Mouse (Mus musculus) ES-E14 (cell line): ENCODE results near the gene Prrc2a. TPM values are rescaled to one million over a fixed set of nuclear protein-coding genes. Genes with fewer than 3 reads are reported as not detected.

Experiments
- DNase-seq: peaks from one replicate; pipeline ENCODE4 v3.0.0-alpha.2; 2013; ENCODE audit warnings: low read depth, low spot score
- H3K27ac ChIP-seq: 2 replicates; pipeline ENCODE4 v1.5.1; 2012; ENCODE audit warnings: low read depth, mild to moderate bottlenecking, low read length, moderate library complexity, mixed read lengths; ENCODE audit not compliant: poor library complexity, insufficient read depth, severe bottlenecking
- H3K36me3 ChIP-seq: 2 replicates; pipeline ENCODE4 v1.6.1; 2012; ENCODE audit warnings: mild to moderate bottlenecking, low read length, moderate library complexity, mixed read lengths; ENCODE audit not compliant: control insufficient read depth, poor library complexity, insufficient read depth, severe bottlenecking
- H3K4me1 ChIP-seq, 2 experiments: fragments of 150-350 bp in 1 of 2; sonication (generic) in 1 of 2; 2 replicates each; pipeline ENCODE4 v1.6.1; 2012; ENCODE audit warnings: low read length in 2 of 2, mild to moderate bottlenecking in 1 of 2, mixed read lengths in 1 of 2; ENCODE audit not compliant: control insufficient read depth in 2 of 2, insufficient read depth in 2 of 2, poor library complexity in 1 of 2
- H3K4me3 ChIP-seq, 2 experiments: fragments of 150-350 bp in 1 of 2; sonication (generic) in 1 of 2; 2 replicates each; pipeline ENCODE4 v1.5.1; 2012; ENCODE audit warnings: low read length in 2 of 2, low read depth in 1 of 2, mild to moderate bottlenecking in 1 of 2, mixed read lengths in 1 of 2; ENCODE audit not compliant: insufficient read depth in 1 of 2, poor library complexity in 1 of 2, severe bottlenecking in 1 of 2
- H3K9ac ChIP-seq: 2 replicates; pipeline ENCODE4 v1.6.1; 2012; ENCODE audit warnings: low read depth, mild to moderate bottlenecking, low read length, mixed read lengths; ENCODE audit not compliant: poor library complexity, insufficient read depth, severe bottlenecking
- H3K9me3 ChIP-seq: fragments of 150-350 bp; sonication (generic); 2 replicates; pipeline ENCODE4 v1.6.1; 2012; ENCODE audit warnings: low read depth, mild to moderate bottlenecking, low read length; ENCODE audit not compliant: control insufficient read depth, insufficient read depth
- CHD2 ChIP-seq: IDR thresholded peaks from 2 replicates; pipeline ENCODE4 v1.6.1; 2014; ENCODE audit warnings: mild to moderate bottlenecking, low read depth, low read length, inconsistent platforms
- HCFC1 ChIP-seq: IDR thresholded peaks from 2 replicates; pipeline ENCODE4 v1.6.1; 2012; ENCODE audit warnings: low read length, inconsistent platforms, borderline replicate concordance; ENCODE audit not compliant: insufficient read depth
- MAFK ChIP-seq: IDR thresholded peaks from 2 replicates; pipeline ENCODE4 v1.6.1; 2014; ENCODE audit warnings: mild to moderate bottlenecking, low read depth, low read length, inconsistent platforms; ENCODE audit not compliant: insufficient read depth
- ZC3H11A ChIP-seq: IDR thresholded peaks from 2 replicates; pipeline ENCODE4 v1.6.1; 2012; ENCODE audit warnings: low read depth, mild to moderate bottlenecking, inconsistent platforms, low read length, borderline replicate concordance
- ZNF384 ChIP-seq: IDR thresholded peaks from 2 replicates; pipeline ENCODE4 v1.6.1; 2012; ENCODE audit warnings: low read depth, low read length, inconsistent platforms
- in situ Hi-C, 2 experiments: fragments of 600-800 bp; cut with MboI; formaldehyde crosslinking; loops; one replicate each; pipeline ENCODE4 v1.15.1; 2025; ENCODE audit warnings: low sequenced_read_pairs in 2 of 2, inconsistent platforms in 1 of 2; ENCODE audit not compliant: unreplicated experiment in 2 of 2
- total RNA-seq: library from RNA; depleted of rRNA; stranded (reverse); fragments of 300-350 nt; gene quantifications from 2 replicates; pipeline ENCODE4 v1.2.3, GENCODE M21; 2012; rRNA removed

Gene Prrc2a
- total RNA-seq, result 147 and 161 TPM in 2 replicates

DNA sequence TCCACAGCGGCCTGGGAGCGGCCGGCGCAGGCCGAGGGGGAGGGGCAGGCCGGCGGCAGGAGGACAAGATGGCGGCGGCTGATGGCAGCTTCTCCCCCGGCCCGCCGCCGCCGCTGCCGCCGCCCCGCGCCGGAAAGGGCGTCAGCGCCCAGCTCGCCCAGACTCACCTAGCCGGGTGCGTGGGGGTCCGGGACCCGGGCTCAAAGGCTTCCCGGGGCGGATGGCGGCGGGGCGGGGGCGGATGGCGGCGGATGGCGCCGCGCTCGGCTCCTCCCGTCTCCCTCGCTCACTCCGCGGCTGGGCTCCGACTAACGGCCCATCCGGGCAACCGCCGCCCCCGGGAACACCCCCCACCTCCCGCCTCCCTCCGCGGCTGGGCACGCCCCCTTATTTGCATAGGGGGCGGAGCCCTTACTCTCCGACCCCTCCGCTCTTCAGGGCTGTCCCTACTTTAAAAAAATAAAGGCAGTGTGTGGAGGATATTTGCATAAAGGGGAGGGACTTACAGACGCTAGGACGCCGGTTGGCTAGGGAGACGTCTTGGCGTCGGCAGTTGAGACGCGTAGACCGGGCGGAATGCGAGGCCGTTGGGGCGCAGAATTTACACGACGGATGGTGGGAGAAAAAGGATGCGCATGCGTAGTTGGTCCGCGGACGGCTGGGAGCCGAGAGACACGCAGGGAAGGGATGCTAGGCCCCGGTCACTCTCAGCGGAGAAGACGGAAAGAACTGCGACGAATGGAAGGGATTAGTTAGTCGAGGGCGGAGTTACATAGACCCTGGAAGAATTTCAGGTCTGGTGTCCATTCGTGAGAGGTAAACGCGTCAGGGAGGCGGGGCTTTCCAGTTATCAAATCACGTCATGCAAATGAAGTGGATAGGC is at the start of gene Prrc2a:
Gene Prrc2a, minus strand, starts transcription at position 330 of the 883 bp plus-strand sequence.
- peak within 1 kb of the TSS; percentile 98 to 99 for H3K4me3 ChIP-seq
- TF ChIP-seq CHD2, result no peak
- TF ChIP-seq MAFK, result no peak
- TF ChIP-seq ZNF384, result peak; percentile 94
- no peak for TF ChIP-seq ZC3H11A
- TF ChIP-seq HCFC1, result peak; percentile 71; the same call in 1 of the 2 replicates
- in situ Hi-C loops, result loop anchor here (5.0 kb wide), 1 partner anchor 67 kb away; the partner anchor contains the start of gene Atp6v1g2 (in 2 of the 2)
- peaks cover 31% of the 10 kb centered on the region for H3K36me3 ChIP-seq
- peak; percentile 97 for DNase-seq
- H3K27ac ChIP-seq, result peak within 1 kb of the TSS; percentile 99
- peak within 1 kb of the TSS; percentile 99 for H3K9ac ChIP-seq
- H3K4me1 ChIP-seq, result peaks cover 0 to 10% of the 10 kb centered on the region in 2 experiments; a peak in 1 of 4 replicates
- no peaks in the 10 kb centered on the region for H3K9me3 ChIP-seq

DNA sequence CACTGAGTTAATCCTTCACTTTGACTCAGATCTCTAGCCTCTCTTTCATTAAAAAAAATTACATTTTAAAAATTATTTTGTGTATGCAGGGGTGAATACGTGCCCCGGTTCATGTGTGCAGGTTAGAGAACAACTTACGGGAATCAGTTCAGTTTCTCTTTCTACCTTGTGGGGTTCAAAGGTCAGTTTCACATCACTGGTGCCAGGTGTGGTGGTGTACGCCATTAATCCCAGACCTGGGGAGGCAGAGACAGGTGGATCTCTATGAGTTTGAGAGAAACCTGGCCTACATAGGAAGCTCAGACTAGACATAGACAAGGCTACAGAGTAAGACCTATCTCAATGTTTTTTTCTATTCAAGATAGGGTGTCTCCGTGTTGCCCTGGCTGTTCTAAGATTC is 48.4 kb upstream of the Prrc2a start:
- in situ Hi-C loops, result no loop called here
- no peak overlapping the region for H3K4me3 ChIP-seq
- H3K9ac ChIP-seq, result no peak overlapping the region
- no peak overlapping the region for H3K27ac ChIP-seq
- no peaks in the 10 kb centered on the region for H3K36me3 ChIP-seq
- no peaks in the 10 kb centered on the region for H3K4me1 ChIP-seq
- H3K9me3 ChIP-seq, result no peaks in the 10 kb centered on the region
- TF ChIP-seq ZC3H11A (no peak), MAFK (no peak), ZNF384 (no peak), CHD2 (no peak), HCFC1 (no peak)
- no peak for DNase-seq

DNA sequence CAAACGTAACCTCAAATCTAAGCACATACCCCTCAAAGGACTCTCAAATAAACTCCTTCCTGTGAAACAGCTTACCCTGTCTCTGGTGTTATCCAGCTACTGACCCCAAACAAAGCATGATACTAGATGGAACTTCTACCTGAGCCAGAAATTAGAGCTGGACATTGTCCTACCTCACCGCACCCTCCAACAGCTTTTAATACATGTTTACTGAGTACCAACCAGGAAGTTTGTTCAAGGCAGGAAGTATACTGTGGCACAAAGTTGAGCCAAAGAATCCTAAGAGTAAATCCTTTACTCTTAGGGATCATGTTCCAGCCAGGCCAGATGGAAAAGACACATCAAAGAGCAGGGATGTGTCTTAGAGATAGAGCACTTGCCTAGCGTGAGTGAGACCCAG is 45.9 kb upstream of the Prrc2a start:
- in situ Hi-C loops, result no loop called here
- H3K9me3 ChIP-seq, result no peaks in the 10 kb centered on the region
- TF ChIP-seq CHD2, result no peak
- H3K4me1 ChIP-seq, result no peaks in the 10 kb centered on the region
- H3K9ac ChIP-seq, result no peak overlapping the region
- no peak for DNase-seq
- H3K4me3 ChIP-seq, result no peak overlapping the region
- no peaks in the 10 kb centered on the region for H3K36me3 ChIP-seq
- no peak overlapping the region for H3K27ac ChIP-seq

DNA sequence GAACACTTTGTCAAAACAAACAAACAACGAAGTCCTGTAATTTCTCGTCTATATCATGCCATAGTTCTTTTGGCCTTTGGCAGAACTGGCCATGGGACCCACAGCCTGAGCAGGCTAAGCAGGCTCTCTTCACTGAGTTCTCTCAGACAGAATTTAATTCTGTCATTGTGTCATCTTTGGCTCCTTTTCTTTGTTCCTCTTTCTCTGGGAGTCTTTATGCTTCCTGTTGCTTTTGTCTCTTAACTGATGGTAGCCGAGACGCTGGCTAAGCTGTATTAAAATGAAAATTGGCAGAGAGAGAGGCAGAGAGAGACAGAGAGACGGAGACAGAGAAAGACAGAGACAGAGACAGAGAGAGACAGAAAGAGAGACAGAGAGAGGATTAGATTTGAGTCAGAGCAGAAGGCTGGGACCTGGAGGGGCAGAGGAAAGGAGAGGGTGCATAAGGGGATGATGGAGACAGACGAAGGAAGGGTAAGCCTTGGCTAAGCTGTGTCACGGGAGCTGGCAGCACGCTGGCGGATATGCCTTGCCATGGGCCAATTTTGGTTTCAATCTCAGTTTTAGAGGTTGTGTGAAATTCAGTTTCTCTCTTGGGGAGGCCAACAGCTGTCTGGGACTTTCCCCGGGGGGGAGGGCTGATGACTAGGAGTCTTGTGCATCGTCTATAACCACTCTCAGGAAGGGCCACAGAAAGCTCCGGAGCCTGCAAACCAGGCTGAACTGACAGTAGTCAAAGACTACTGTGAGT is 45.3 kb upstream of the Prrc2a start:
- no peak for TF ChIP-seq ZNF384
- TF ChIP-seq HCFC1, result no peak
- TF ChIP-seq CHD2, result no peak
- TF ChIP-seq ZC3H11A, result no peak
- no peak for TF ChIP-seq MAFK
- Histone ChIP-seq H3K36me3 (no peaks in the 10 kb centered on the region), H3K4me3 (no peak overlapping the region), H3K9me3 (no peaks in the 10 kb centered on the region), H3K27ac (no peak overlapping the region), H3K9ac (no peak overlapping the region), H3K4me1 (no peaks in the 10 kb centered on the region)
- in situ Hi-C loops, result no loop called here
- no peak for DNase-seq
